Comparison of ENCODE assay signal across 8 mouse cellular contexts in genomic region chr19:11965023-11965942, GRCm38 (mm10). TPM values are rescaled to one million over a fixed set of nuclear protein-coding genes. Genes with fewer than 3 reads are reported as not detected.
DNase-seq lines count a peak whose midpoint lies in the region; ATAC-seq and TF ChIP-seq lines count a peak whose summit lies in the region.

Gene Osbp (plus strand): TSS chr19:11965941.

- under 1% methylated on average over 59 of the region's 59 CpGs for WGBS in hindbrain, embryonic 10.5 days
- under 1% methylated on average over 45 of the region's 59 CpGs for WGBS in lung, postnatal 0 days

- H3K4me2 ChIP-seq in lung, postnatal 0 days (replicated peaks; ENCODE audit: low read depth, low read length) = peak within 1 kb of the TSS; percentile 94

- H3K27me3 ChIP-seq in hindbrain, embryonic 10.5 days (ENCODE audit: insufficient read depth, poor library complexity, severe bottlenecking) = no peaks in the 10 kb centered on the region
- H3K27me3 ChIP-seq in lung, postnatal 0 days (replicated peaks; ENCODE audit: insufficient read depth, low read length) = no peaks in the 10 kb centered on the region

- H3K4me3 ChIP-seq in hindbrain, embryonic 10.5 days = peak within 1 kb of the TSS; percentile 89
- H3K4me3 ChIP-seq in lung, postnatal 0 days (ENCODE audit: low read depth, low read length) = peak within 1 kb of the TSS; percentile 73

- ATAC-seq in frontal cortex, adult (ENCODE audit: low TSS enrichment) = peak; percentile 86
- peak; percentile 96 for ATAC-seq in lung, postnatal 0 days

- H3K4me1 ChIP-seq in hindbrain, embryonic 10.5 days (replicated peaks) = peaks cover 17% of the 10 kb centered on the region
- H3K4me1 ChIP-seq in lung, postnatal 0 days (ENCODE audit: insufficient read depth, low read depth, low read length) = peaks cover 11% of the 10 kb centered on the region; the same call in 1 of the 2 replicates

- peak; percentile 80 for TF ChIP-seq EP300 in lung, postnatal 0 days (IDR thresholded peaks at IDR 0.05)

- peak; percentile 99 for DNase-seq in MN1 (ENCODE audit: low spot score)
- peak; percentile 100 for DNase-seq in cerebellum, adult 9-10 months
- peak; percentile 99 for DNase-seq in hindbrain, embryonic 10.5 days (ENCODE audit: low spot score)
- DNase-seq in layer of hippocampus, adult 9-11 months = peak; percentile 100
- DNase-seq in lung, postnatal 0 days (ENCODE audit: low spot score) = peak; percentile 100
- DNase-seq in ovary, postnatal 14 days (ENCODE audit: low spot score) = peak; percentile 97
- peak; percentile 98 for DNase-seq in thymus, postnatal 14 days

- peaks cover 14% of the 10 kb centered on the region; the same call in 1 of the 2 replicates for H3K36me3 ChIP-seq in hindbrain, embryonic 10.5 days
- no peaks in the 10 kb centered on the region for H3K36me3 ChIP-seq in lung, postnatal 0 days (ENCODE audit: insufficient read depth, low read length)

- peak within 1 kb of the TSS; percentile 90 for H3K27ac ChIP-seq in hindbrain, embryonic 10.5 days
- peak within 1 kb of the TSS; percentile 91 for H3K27ac ChIP-seq in lung, postnatal 0 days (ENCODE audit: low read length)

- TF ChIP-seq CTCF in lung, postnatal 0 days (IDR thresholded peaks at IDR 0.05) = no peak

- no peaks in the 10 kb centered on the region for H3K9me3 ChIP-seq in hindbrain, embryonic 10.5 days
- H3K9me3 ChIP-seq in lung, postnatal 0 days (ENCODE audit: low read length) = no peaks in the 10 kb centered on the region

- H3K9ac ChIP-seq in lung, postnatal 0 days (replicated peaks; ENCODE audit: low read depth) = peak within 1 kb of the TSS; percentile 77

RNA-seq across cellular contexts. Expression of gene Osbp, which starts in this region (rescaled TPM):
- polyA plus RNA-seq in hindbrain, embryonic 10.5 days (2016; fragmentation: Nextera tagmentation; extraction: Ambion mirVana) = 2.9 and 3.1 TPM in 2 replicates
- polyA plus RNA-seq in lung, postnatal 0 days (2015; fragmentation: Nextera tagmentation; extraction: Ambion mirVana) = 4.6 and 5.2 TPM in 2 replicates

Comparison
In these comparisons a context has a peak if more than half of its experiments do, and no peak if none do; other contexts are left out.
1. Peak in every context shown above with its lines: DNase-seq, ATAC-seq, H3K4me3 ChIP-seq and H3K27ac ChIP-seq.